Mouse (Mus musculus): ENCODE data around the gene Gad2.
"Not testable (repeated sequence)": the region's sequence is repeated elsewhere in the genome, so short reads cannot be mapped to it uniquely, and the experiment has no call there.

The Gad2 gene

GRCm38 (mm10) chr2:22621828-22622731 lies at the start of gene Gad2:
Gad2 (plus strand) TSS chr2:22622205.
- no peak for DNase-seq

GRCm38 (mm10) chr2:22587469-22588169 lies 34.4 kb upstream of the Gad2 start:
- DNase-seq: not testable (repeated sequence)

GRCm38 (mm10) chr2:22588170-22588541 lies 33.8 kb upstream of the Gad2 start:
- not testable (repeated sequence) for DNase-seq

GRCm38 (mm10) chr2:22588673-22589381 lies 33.2 kb upstream of the Gad2 start:
- DNase-seq: not testable (repeated sequence)

- not testable (repeated sequence) for DNase-seq
These were observed 32.4 kb upstream of the Gad2 start for GRCm38 (mm10) chr2:22589382-22590205.

GRCm38 (mm10) chr2:22590206-22590490 lies 31.9 kb upstream of the Gad2 start:
- no peak for DNase-seq

- DNase-seq: no peak
These were observed 4.1 kb upstream of the Gad2 start for GRCm38 (mm10) chr2:22617951-22618350.

- no peak for DNase-seq
These were observed 2.6 kb upstream of the Gad2 start for GRCm38 (mm10) chr2:22619416-22619815.

- DNase-seq: no peak
These were observed 2.0 kb upstream of the Gad2 start for GRCm38 (mm10) chr2:22620030-22620429.

- DNase-seq: no peak
These were observed 1.5 kb upstream of the Gad2 start for GRCm38 (mm10) chr2:22620534-22620933.

GRCm38 (mm10) chr2:22620978-22621827 lies 802 bp upstream of the Gad2 start:
- no peak for DNase-seq

GRCm38 (mm10) chr2:22623111-22624070 lies 1.4 kb downstream of the Gad2 start:
- no peak for DNase-seq

- DNase-seq: no peak
These were observed 2.4 kb downstream of the Gad2 start for GRCm38 (mm10) chr2:22624188-22624975.

GRCm38 (mm10) chr2:22625096-22625960 lies 3.3 kb downstream of the Gad2 start:
- DNase-seq: no peak

- DNase-seq: no peak
These were observed 5.2 kb downstream of the Gad2 start for GRCm38 (mm10) chr2:22627147-22627666.

- DNase-seq: no peak
These were observed 5.9 kb downstream of the Gad2 start for GRCm38 (mm10) chr2:22627819-22628432.

- DNase-seq: no peak
These were observed 12.8 kb downstream of the Gad2 start for GRCm38 (mm10) chr2:22634766-22635165.

GRCm38 (mm10) chr2:22646134-22646533 lies 24.1 kb downstream of the Gad2 start:
- DNase-seq: no peak
